Mouse (Mus musculus): ENCODE measurements around the gene Snw1. TPM values are rescaled to one million over a fixed set of nuclear protein-coding genes. Genes with fewer than 3 reads are reported as not detected.

Gene Snw1
- 19.4 and 22.2 TPM in 2 replicates for polyA plus RNA-seq (2012)

DNA sequence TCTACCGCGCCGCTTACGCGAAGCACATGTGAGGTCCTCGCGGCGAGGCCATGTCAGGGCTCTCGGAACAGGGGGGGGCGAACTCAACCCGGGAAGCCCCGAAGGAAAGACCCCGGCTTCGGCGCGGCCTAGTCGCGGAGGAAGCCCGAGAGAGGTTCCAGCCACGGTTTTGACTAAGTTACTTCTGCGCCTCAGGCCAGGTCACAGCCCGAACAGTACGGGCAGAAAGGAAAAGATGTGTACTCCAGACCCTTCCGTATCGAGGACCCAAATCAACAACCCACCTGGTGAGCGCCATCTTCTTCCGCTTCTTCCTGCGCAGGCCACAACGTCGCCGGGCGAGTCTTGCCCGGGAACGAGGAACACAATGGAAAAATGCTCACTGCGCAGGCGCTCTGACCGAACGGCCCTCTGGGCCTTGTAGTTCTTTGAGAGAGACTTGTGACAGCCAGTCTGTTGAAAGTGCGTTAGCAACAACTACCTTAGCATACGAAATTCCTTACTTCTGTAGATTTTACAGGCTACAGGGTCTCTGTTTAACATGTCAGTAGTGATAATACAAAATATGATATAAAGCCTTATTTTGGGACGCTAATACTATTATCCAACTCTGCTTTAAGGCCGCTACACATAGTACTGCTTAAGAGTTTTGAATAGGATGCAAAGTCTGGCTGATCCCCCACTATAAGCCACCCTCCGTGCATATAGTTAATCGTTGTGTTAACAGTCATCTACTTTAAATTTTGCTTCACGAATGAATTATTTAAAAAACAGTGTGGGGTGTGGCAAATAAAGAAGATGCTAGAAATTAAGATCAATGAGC lies at the start of gene Snw1:
Snw1 (minus strand) TSS at position 311 of the 823 bp plus-strand sequence.

DNA sequence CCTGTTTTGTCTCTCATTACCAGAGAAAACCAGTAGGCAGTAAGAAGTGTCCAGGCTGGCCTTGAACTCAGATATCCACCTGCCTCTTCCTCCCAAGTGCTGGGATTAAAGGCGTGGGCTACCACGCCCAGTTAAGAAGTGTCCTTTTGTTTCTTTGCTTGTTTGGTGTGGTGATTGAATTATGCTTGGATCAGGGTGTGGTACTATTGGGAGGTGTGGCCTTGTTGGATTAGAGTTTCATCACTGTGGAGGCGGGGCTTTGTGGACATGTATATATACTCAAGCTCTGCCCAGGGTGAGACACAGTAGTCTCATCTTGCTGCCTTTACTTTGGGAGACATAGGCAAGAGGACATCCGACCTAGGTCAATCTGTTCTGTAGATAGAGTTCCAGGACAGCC lies 41.9 kb upstream of the Snw1 start, which contains the start of gene Gm8300:
Gm8300 (plus strand) TSS at position 301 of the 400 bp plus-strand sequence.

DNA sequence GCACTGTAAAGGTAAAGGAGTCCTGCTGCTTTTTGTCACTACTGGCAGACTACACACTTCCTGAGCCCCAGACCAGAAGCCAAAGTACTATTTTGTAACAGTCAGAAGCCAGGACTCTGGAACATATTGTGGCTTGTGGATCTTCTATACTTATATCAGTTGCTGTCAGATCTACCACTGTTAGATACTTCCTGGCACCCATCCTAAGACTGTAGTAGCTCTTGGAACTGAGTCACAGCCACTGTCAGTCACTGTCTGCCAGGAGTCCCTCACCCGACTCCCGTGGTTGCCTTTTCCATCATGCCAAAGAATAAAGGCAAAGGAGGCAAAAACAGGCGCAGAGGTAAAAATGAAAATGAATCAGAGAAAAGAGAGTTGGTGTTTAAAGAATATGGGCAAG lies 22.3 kb upstream of the Snw1 start, which contains the start of gene Gm5788:
Gm5788 (plus strand) TSS at position 301 of the 400 bp plus-strand sequence.

DNA sequence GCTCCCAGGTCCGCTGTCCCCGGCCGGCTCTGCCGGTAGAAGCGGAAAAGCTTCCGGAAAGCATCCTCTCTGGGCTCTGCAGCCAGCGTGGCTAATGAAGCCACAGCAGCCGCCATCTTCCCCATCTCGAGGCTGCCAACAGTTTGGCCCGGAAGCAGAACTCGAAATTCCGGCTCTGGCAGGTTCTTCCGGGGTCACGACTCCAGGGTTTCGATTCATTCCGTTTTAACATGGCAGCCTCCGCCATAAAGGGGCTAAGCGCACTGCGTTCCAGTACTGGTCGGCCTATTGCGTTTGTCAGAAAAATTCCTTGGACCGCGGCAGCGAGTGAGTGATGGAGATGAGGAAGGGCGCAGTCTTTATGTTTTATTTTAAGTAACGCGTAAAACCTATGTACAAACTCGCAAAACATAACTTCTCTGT lies 28.4 kb downstream of the Snw1 start, which contains the start of the genes Slirp and Alkbh1:
Slirp (plus strand) TSS at position 197 of the 423 bp plus-strand sequence.
Alkbh1 (minus strand) TSS at position 318 of the 423 bp plus-strand sequence.

Other genes with a start within 250 kb of the Snw1 start
- gene Noxred1, start 233.5 kb downstream of the Snw1 start, polyA plus RNA-seq (2012): 0.05 TPM in 1 of 2 replicates, not detected in the other
- gene Vipas39, start 206.0 kb downstream of the Snw1 start, polyA plus RNA-seq (2012): 1.6 and 3.7 TPM in 2 replicates
- 149 and 180 TPM in 2 replicates for gene Ahsa1, start 205.8 kb downstream of the Snw1 start, polyA plus RNA-seq (2012)
- gene Ism2, start 172.6 kb downstream of the Snw1 start, polyA plus RNA-seq (2012): not detected in 2 replicates
- gene Sptlc2, start 83.9 kb downstream of the Snw1 start, polyA plus RNA-seq (2012): 55.5 and 69.3 TPM in 2 replicates
- gene Slirp, start 28.4 kb downstream of the Snw1 start, polyA plus RNA-seq (2012): 2.4 TPM in 2 replicates
- gene Alkbh1, start 28.3 kb downstream of the Snw1 start, polyA plus RNA-seq (2012): 33.0 and 33.2 TPM in 2 replicates
- not detected in 2 replicates for gene Gm5788, start 22.4 kb upstream of the Snw1 start, polyA plus RNA-seq (2012)
- gene Gm8300, start 42.0 kb upstream of the Snw1 start, polyA plus RNA-seq (2012): not detected in 2 replicates
- gene Oog1, start 130.4 kb upstream of the Snw1 start, polyA plus RNA-seq (2012): not detected in 2 replicates
- not detected in 2 replicates for gene Gm4027, start 146.6 kb upstream of the Snw1 start, polyA plus RNA-seq (2012)
- not detected in 2 replicates for gene Gm16381, start 172.3 kb upstream of the Snw1 start, polyA plus RNA-seq (2012)

Measured in megakaryocyte-erythroid progenitor cell, adult 5 weeks (primary cell).